Mouse (Mus musculus) forebrain, embryonic 10.5 days (tissue): Measurements from ENCODE around the gene Dctn3. TPM values are rescaled to one million over a fixed set of nuclear protein-coding genes. Genes with fewer than 3 reads are reported as not detected.

ENCODE experiments used
- DNase-seq: peaks from one replicate; pipeline ENCODE4 v3.0.0-alpha.2; 2017; ENCODE audit warnings: low spot score; ENCODE audit errors: extremely low spot score
- H3K27ac ChIP-seq: fragments of 300-500 bp; sonication (generic); 2 replicates; pipeline ENCODE4 v1.5.1; 2016; ENCODE audit warnings: mild to moderate bottlenecking
- H3K27me3 ChIP-seq: fragments of 300-500 bp; sonication (generic); 2 replicates; pipeline ENCODE4 v1.6.1; 2016; ENCODE audit warnings: mild to moderate bottlenecking; ENCODE audit not compliant: poor library complexity, severe bottlenecking
- H3K36me3 ChIP-seq: fragments of 300-500 bp; sonication (generic); replicated peaks from 2 replicates; pipeline ENCODE4 v1.6.1; 2016; ENCODE audit warnings: mild to moderate bottlenecking, moderate library complexity
- H3K4me1 ChIP-seq: fragments of 300-500 bp; sonication (generic); 2 replicates; pipeline ENCODE4 v1.6.1; 2016
- H3K4me3 ChIP-seq: fragments of 300-500 bp; sonication (generic); 2 replicates; pipeline ENCODE4 v1.5.1; 2016; ENCODE audit warnings: mild to moderate bottlenecking, moderate library complexity
- H3K9me3 ChIP-seq: fragments of 300-500 bp; sonication (generic); 2 replicates; pipeline ENCODE4 v1.6.1; 2016; ENCODE audit warnings: mild to moderate bottlenecking, moderate library complexity
- WGBS: fragments of 180-500 bp; shearing (Covaris S2); methylation state at CpG from one replicate; pipeline ENCODE4 v1.1.7; 2016; 5-methylcytosine and 5-hydroxymethylcytosine counted together
- polyA plus RNA-seq: library from polyadenylated mRNA; unstranded; fragments of >200 nt; fragmentation: Nextera tagmentation; extraction: Ambion mirVana; gene quantifications from 2 replicates; pipeline ENCODE4 v1.2.1, GENCODE M21; 2016

The Dctn3 gene
- polyA plus RNA-seq, 1 experiment from 2014 or later, result 141 TPM

GRCm38 (mm10) chr4:41672522-41672963 is 50.4 kb downstream of the Dctn3 start:
- WGBS, result 7% methylated on average over 8 of the region's 8 CpGs
- Histone ChIP-seq H3K4me3 (peak overlapping the region; percentile 38), H3K9me3 (no peaks in the 10 kb centered on the region), H3K27ac (peak overlapping the region; percentile 89), H3K36me3 (peaks cover 90% of the 10 kb centered on the region), H3K27me3 (peaks cover 53% of the 10 kb centered on the region), H3K4me1 (peaks cover 95% of the 10 kb centered on the region)
- no peak for DNase-seq

GRCm38 (mm10) chr4:41671963-41672480 is 50.9 kb downstream of the Dctn3 start:
- peaks cover 93% of the 10 kb centered on the region for H3K4me1 ChIP-seq

GRCm38 (mm10) chr4:41671500-41671899 is 51.5 kb downstream of the Dctn3 start:
- WGBS, result 22% methylated on average over 5 of the region's 5 CpGs
- H3K27me3 ChIP-seq, result peaks cover 42% of the 10 kb centered on the region
- peak overlapping the region; percentile 38 for H3K4me3 ChIP-seq
- H3K9me3 ChIP-seq, result no peaks in the 10 kb centered on the region
- peaks cover 90% of the 10 kb centered on the region for H3K36me3 ChIP-seq
- peak overlapping the region; percentile 89 for H3K27ac ChIP-seq
- peaks cover 93% of the 10 kb centered on the region for H3K4me1 ChIP-seq
- no peak for DNase-seq

More at GRCm38 (mm10) chr4:41671963-41672480, 50.9 kb downstream of the Dctn3 start:
- DNase-seq, result peak; percentile 87
- Histone ChIP-seq H3K27ac (peak overlapping the region; percentile 89), H3K27me3 (peaks cover 48% of the 10 kb centered on the region), H3K36me3 (peaks cover 90% of the 10 kb centered on the region), H3K9me3 (no peaks in the 10 kb centered on the region), H3K4me3 (peak overlapping the region; percentile 38)
- WGBS, result 3% methylated on average over 8 of the region's 8 CpGs

GRCm38 (mm10) chr4:41670836-41671235 is 52.1 kb downstream of the Dctn3 start:
- WGBS, result 84% methylated on average over 18 of the region's 18 CpGs
- no peak overlapping the region for H3K4me3 ChIP-seq
- H3K27me3 ChIP-seq, result peaks cover 36% of the 10 kb centered on the region
- peak overlapping the region; percentile 89 for H3K27ac ChIP-seq
- peaks cover 93% of the 10 kb centered on the region for H3K4me1 ChIP-seq
- no peak for DNase-seq
- no peaks in the 10 kb centered on the region for H3K9me3 ChIP-seq
- peaks cover 88% of the 10 kb centered on the region for H3K36me3 ChIP-seq

GRCm38 (mm10) chr4:41666646-41667045 is 56.3 kb downstream of the Dctn3 start:
- Histone ChIP-seq H3K27me3 (peaks cover 35% of the 10 kb centered on the region), H3K4me1 (peaks cover 93% of the 10 kb centered on the region), H3K9me3 (no peaks in the 10 kb centered on the region), H3K36me3 (peaks cover 97% of the 10 kb centered on the region), H3K4me3 (no peak overlapping the region), H3K27ac (peak overlapping the region; percentile 58; the same call in 1 of the 2 replicates)
- 84% methylated on average over 11 of the region's 11 CpGs for WGBS
- no peak for DNase-seq

GRCm38 (mm10) chr4:41665009-41665675 is 57.8 kb downstream of the Dctn3 start:
- peak; percentile 48 for DNase-seq
- 5% methylated on average over 6 of the region's 8 CpGs for WGBS
- H3K4me1 ChIP-seq, result peaks cover 93% of the 10 kb centered on the region

More at GRCm38 (mm10) chr4:41665009-41665675, 57.8 kb downstream of the Dctn3 start:
- H3K27me3 ChIP-seq, result peaks cover 33% of the 10 kb centered on the region
- no peaks in the 10 kb centered on the region for H3K9me3 ChIP-seq
- peak overlapping the region; percentile 83 for H3K27ac ChIP-seq
- peak overlapping the region; percentile 26 for H3K4me3 ChIP-seq
- H3K36me3 ChIP-seq, result peaks cover 98% of the 10 kb centered on the region

Other genes with a start within 250 kb of the Dctn3 start
- 6.3 and 7.1 TPM in 2 replicates for gene AI464131, start 220.1 kb downstream of the Dctn3 start, polyA plus RNA-seq
- 3.8 and 6.1 TPM in 2 replicates for gene 1110017D15Rik, start 205.8 kb downstream of the Dctn3 start, polyA plus RNA-seq
- 1.8 and 3.3 TPM in 2 replicates for gene Fam219a, start 153.6 kb downstream of the Dctn3 start, polyA plus RNA-seq
- 1.1 and 1.5 TPM in 2 replicates for gene Dnaic1, start 153.4 kb downstream of the Dctn3 start, polyA plus RNA-seq
- gene Enho, start 82.8 kb downstream of the Dctn3 start, polyA plus RNA-seq, result 19.7 and 21.3 TPM in 2 replicates
- gene Cntfr, start 26.1 kb downstream of the Dctn3 start, polyA plus RNA-seq, result 19.4 and 21.9 TPM in 2 replicates
- gene Il11ra1, start 23.2 kb downstream of the Dctn3 start, polyA plus RNA-seq, result 82.0 and 90.0 TPM in 2 replicates
- gene Rpp25l, start 9.6 kb downstream of the Dctn3 start, polyA plus RNA-seq, result 97.3 and 98.1 TPM in 2 replicates
- gene Arid3c, start 8.0 kb upstream of the Dctn3 start, polyA plus RNA-seq, result 1.1 and 1.4 TPM in 2 replicates
- gene Galt, start 32.1 kb upstream of the Dctn3 start, polyA plus RNA-seq, result 23.6 and 23.7 TPM in 2 replicates
- 102 and 103 TPM in 2 replicates for gene Sigmar1, start 33.0 kb upstream of the Dctn3 start, polyA plus RNA-seq
- 45.5 and 50.9 TPM in 2 replicates for gene Ccl27a, start 51.1 kb upstream of the Dctn3 start, polyA plus RNA-seq
- not detected in 2 replicates for gene Gm21541, start 180.4 kb upstream of the Dctn3 start, polyA plus RNA-seq
- gene Gm20878, start 218.4 kb upstream of the Dctn3 start, polyA plus RNA-seq, result 1.6 and 2.3 TPM in 2 replicates
- gene Fam205a4, start 242.9 kb upstream of the Dctn3 start, polyA plus RNA-seq, result not detected in 2 replicates